Mouse (Mus musculus): ENCODE measurements around the gene Zfp777. TPM values are rescaled to one million over a fixed set of nuclear protein-coding genes. Genes with fewer than 3 reads are reported as not detected.

The Zfp777 gene
- 9.1 and 9.4 TPM in 2 replicates for polyA plus RNA-seq (2015; fragmentation: Nextera tagmentation; extraction: Ambion mirVana)

DNA sequence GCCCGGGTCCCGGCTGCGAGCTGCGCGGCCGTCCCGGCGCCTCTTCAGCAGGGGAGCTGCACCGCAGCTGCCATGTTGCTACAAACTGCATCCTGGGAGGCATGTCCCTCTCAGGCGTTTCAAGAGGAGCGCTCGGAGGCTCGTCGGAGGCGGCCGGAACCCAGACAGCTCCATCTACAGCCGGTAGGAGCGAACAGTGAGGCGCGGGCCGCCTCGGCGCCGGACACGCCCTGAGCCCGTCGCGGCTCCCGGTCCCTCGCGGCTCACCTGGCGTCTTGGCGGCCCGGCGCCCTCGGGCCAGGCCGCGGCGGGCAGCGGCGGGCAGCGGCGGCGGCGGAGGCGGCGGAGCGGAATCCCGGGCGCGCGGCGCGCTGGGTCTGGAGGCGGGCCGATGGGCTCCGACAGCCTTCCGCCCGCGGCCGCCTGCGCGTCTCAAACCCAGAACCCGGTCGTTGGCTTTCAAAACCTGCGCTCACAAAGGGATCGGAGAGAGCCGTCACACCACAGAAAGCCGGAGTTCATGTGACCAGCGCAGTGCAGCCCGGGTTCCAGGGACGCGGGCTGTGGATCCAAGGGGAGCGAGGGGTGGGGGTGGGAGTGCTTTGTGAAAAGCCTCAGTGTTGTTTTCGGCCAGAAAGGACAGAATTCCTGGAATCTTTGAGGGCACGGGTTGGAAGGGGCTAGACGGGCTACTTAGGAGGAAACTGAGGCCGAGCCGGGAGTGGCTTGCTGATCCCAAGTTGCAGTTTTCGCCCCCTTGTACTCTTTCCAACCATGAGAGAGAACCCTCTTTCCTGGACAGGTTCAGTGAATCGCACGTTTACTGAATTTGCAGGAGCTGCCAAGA is at the start of gene Zfp777:
TSS of gene Zfp777 (minus strand) at position 486 of the 847 bp plus-strand sequence.
- peak; percentile 95 for ATAC-seq (ENCODE audit: low FRiP score, low read depth)
- Histone ChIP-seq H3K27me3 (no peaks in the 10 kb centered on the region), H3K36me3 (peaks cover 13% of the 10 kb centered on the region), H3K4me3 (peak within 1 kb of the TSS; percentile 86), H3K4me1 (peaks cover 21% of the 10 kb centered on the region), H3K9me3 (no peaks in the 10 kb centered on the region), H3K27ac (peak within 1 kb of the TSS; percentile 89), H3K4me2 (replicated peaks) (peak within 1 kb of the TSS; percentile 92), H3K9ac (peak within 1 kb of the TSS; percentile 89)
- under 1% methylated on average over 79 of the region's 82 CpGs for WGBS

DNA sequence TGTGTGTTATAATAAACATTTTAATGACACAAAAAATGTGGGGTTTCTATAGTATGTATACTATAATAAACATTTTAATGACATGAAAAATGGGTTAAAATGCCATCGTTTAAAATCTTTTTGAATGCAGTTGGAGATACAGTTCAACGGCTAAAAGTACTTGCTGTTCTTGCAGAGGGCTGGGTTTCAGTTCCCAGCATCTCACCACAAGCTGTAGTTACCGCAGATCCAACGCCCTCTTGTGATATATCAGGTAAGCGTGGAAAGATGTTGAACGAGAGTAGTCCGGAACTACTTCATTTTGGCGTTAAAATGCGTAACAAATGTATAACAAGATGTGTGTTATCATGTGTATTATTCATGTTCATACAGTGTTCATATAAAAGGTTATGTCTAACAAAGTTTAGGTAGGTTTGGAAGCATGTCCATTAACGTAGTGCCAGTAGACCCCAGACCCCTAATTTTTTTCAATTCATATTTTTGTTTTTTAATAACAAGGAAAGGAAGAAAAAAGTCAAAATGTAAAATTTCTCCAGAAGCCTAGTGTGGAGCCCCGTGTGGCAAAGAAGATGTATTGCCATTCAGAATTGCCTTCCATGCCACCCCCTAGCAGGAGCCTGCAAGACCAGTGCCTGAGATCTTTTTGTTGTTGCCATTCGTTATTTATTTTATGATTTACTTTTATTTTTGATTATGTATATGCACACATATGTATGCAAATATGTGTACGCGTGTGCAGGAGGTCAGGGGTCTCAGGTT is 38.4 kb upstream of the Zfp777 start:
- no peak; the same call in 1 of the 2 replicates for ATAC-seq (ENCODE audit: low FRiP score, low read depth)
- H3K4me3 ChIP-seq = peak overlapping the region; percentile 93
- 37% methylated on average over 14 of the region's 14 CpGs for WGBS
- no peaks in the 10 kb centered on the region for H3K27me3 ChIP-seq
- peaks cover 9% of the 10 kb centered on the region for H3K4me1 ChIP-seq
- peaks cover 23% of the 10 kb centered on the region for H3K36me3 ChIP-seq
- peak overlapping the region; percentile 81 for H3K4me2 ChIP-seq (replicated peaks)
- no peak overlapping the region for H3K9ac ChIP-seq
- no peaks in the 10 kb centered on the region for H3K9me3 ChIP-seq
- H3K27ac ChIP-seq = no peak overlapping the region

DNA sequence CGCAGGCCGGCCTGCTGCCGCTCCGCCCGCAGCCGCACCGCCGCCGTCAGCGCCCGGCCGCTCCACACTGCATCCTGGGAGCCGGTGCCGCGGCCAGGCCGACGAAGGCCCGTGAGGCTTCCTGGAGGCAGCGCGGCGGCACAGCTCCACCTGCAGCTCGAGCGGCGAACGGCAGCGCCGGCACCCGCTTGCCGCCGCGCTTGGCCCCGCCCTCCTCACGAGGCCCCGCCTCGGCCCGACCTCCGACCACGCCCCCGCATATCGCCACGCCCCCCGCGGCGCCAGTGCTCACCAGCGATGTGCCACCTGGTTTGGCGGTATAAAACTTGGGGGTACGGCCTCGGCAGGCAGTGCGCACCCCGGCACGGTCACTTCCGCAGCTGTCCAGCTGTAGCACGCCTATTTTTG is 37.8 kb upstream of the Zfp777 start, which contains the start of gene Zfp746:
TSS of gene Zfp746 (minus strand) at position 123 of the 408 bp plus-strand sequence.
- peak within 1 kb of the TSS; percentile 88 for H3K27ac ChIP-seq
- H3K9me3 ChIP-seq = no peaks in the 10 kb centered on the region
- H3K9ac ChIP-seq = peak within 1 kb of the TSS; percentile 98
- peak within 1 kb of the TSS; percentile 81 for H3K4me2 ChIP-seq (replicated peaks)
- 2% methylated on average over 53 of the region's 53 CpGs for WGBS
- H3K4me3 ChIP-seq = peak within 1 kb of the TSS; percentile 93
- H3K27me3 ChIP-seq = no peaks in the 10 kb centered on the region
- peaks cover 9% of the 10 kb centered on the region for H3K4me1 ChIP-seq
- H3K36me3 ChIP-seq = peaks cover 30% of the 10 kb centered on the region
- ATAC-seq (ENCODE audit: low FRiP score, low read depth) = peak; percentile 89

DNA sequence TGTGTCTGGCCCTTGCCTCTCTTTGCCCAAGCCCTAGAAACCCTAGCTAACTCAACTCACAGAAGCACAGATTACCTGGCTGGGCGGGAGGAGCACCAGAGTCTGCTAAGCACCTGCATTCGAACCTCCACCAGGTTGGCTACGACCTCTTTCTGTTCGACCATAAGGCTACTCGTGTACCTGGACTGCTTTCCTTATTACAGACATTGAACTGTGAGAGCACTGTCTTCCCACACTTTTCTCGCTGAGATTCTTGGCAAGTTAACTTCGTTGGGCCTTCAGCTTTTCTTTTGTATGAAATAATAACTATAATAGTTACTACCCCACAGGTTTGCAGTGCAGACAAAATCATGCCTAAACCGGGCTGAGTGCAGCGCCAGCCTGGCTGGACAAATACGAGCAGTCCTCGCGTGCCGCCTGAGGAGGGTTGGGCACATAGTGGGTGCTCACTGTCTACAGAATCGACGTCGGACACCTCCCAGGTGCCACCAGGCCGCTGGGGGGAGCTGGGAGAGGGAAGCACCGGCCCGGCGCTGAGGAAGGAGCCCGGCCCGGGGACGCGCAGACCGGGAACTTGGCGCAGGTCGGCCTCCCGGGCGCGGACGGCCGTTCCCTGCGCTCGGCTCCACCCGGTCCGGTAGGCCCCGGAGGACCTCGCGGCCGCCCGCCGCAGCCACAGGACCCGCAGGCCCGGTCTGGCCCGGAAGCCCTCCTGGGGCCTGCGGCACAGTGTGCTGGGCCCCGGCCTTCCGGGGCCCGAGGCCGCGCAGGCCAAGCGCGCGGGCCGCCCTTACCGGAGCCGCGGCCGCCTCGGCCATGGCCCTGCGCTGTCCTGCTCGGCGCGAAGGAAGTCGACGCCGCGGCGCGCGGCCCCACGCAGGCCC is 37.1 kb upstream of the Zfp777 start:
- 3% methylated on average over 41 of the region's 72 CpGs for WGBS
- Histone ChIP-seq H3K27me3 (no peaks in the 10 kb centered on the region), H3K27ac (peak overlapping the region; percentile 88), H3K9ac (peak overlapping the region; percentile 98), H3K36me3 (peaks cover 37% of the 10 kb centered on the region), H3K4me1 (peaks cover 9% of the 10 kb centered on the region), H3K9me3 (no peaks in the 10 kb centered on the region), H3K4me3 (peak overlapping the region; percentile 93), H3K4me2 (replicated peaks) (peak overlapping the region; percentile 81)
- peak; percentile 86 for ATAC-seq (ENCODE audit: low FRiP score, low read depth)

DNA sequence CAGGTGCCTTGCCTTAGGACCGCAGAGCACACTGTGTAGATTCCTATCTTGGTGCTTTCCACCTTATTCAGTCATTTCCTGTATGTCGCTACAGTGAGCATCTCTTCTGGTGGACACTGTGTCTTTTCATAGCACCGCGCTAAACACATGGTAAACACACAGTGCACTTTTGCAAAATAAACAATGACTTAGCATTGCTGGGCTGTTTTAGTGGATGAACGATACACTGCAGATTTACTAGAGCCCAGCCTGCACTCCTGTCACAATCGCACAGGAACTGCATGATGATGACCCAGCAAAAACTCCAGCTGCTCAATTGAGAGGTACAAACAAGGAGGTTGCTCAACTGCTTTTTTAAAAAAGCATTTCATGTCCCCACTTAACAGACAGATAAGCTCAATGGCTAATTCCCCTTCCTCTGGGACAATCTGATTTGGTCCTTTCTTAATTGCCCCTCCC is 35.1 kb upstream of the Zfp777 start:
- Histone ChIP-seq H3K9ac (no peak overlapping the region), H3K9me3 (no peaks in the 10 kb centered on the region), H3K4me2 (replicated peaks) (no peak overlapping the region), H3K27ac (no peak overlapping the region), H3K36me3 (peaks cover 57% of the 10 kb centered on the region), H3K4me1 (peaks cover 9% of the 10 kb centered on the region), H3K4me3 (no peak overlapping the region), H3K27me3 (no peaks in the 10 kb centered on the region)
- ATAC-seq (ENCODE audit: low FRiP score, low read depth) = no peak
- WGBS = 94% methylated on average over 6 of the region's 6 CpGs

DNA sequence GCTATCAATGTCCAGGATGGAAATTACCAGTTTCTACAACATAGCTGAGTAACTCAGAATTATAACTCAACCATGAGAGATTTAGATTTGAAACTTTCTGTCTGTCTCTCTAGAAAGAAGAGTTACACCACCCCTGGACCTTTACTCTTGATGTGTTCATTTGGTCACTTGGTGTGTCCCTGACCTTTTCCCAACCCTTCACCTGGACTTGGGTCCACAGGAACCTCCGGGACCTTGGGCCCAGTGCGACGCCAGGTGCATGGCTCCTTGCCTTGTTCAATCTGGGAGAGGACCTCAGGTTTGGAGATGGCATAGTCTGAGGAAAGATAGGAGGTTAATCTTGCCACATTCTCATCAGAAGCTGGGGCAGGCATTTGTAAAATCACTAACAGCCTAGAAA is 33.2 kb upstream of the Zfp777 start:
- Histone ChIP-seq H3K9me3 (no peaks in the 10 kb centered on the region), H3K36me3 (peaks cover 75% of the 10 kb centered on the region), H3K4me2 (replicated peaks) (no peak overlapping the region), H3K4me1 (peaks cover 9% of the 10 kb centered on the region), H3K4me3 (no peak overlapping the region), H3K27ac (no peak overlapping the region), H3K9ac (no peak overlapping the region), H3K27me3 (no peaks in the 10 kb centered on the region)
- 97% methylated on average over 3 of the region's 3 CpGs for WGBS
- ATAC-seq (ENCODE audit: low FRiP score, low read depth) = no peak

DNA sequence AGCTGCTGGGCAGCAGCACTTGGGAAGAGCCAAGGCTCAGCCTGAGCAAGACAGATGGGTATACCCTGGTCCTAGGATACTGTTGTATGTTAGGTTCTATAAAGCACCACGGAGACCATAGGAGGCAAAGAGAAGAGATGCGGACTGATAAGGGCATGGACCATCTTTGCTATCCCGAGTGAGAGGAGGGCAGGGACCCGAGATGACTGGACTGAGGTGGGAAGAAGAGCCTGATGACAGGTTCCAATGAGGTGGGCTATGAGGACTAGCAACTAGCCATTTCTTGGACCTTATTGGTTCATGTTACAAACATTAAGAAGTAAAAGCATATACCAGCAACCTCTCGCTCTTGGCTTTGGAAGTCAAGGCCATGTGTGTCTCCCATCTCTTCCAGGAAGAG is 32.3 kb upstream of the Zfp777 start:
- Histone ChIP-seq H3K4me3 (no peak overlapping the region), H3K9me3 (no peaks in the 10 kb centered on the region), H3K27ac (no peak overlapping the region), H3K4me1 (peaks cover 9% of the 10 kb centered on the region), H3K27me3 (no peaks in the 10 kb centered on the region), H3K9ac (no peak overlapping the region), H3K36me3 (peaks cover 82% of the 10 kb centered on the region), H3K4me2 (replicated peaks) (no peak overlapping the region)
- WGBS = 93% methylated on average over 5 of the region's 5 CpGs
- no peak for ATAC-seq (ENCODE audit: low FRiP score, low read depth)

DNA sequence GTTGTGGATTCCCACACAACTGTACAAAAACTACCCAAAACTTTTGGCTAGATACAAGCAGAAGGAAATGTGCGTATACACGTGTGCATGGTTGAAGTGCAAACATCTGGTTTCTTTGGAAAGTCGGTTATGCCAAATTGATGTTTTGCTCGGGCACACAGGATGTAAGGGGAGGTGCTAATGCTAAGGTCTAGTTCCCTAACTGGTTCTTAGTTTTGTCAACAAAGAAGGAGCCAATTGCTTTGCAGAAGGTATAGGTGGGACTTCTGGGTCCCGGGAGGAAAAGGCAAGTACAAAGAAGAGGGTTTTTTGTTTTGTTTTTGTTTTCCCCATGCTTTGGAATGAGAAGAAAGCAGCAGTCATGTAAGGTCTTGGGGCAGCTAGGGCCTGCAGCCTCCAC is 24.6 kb upstream of the Zfp777 start:
- no peak overlapping the region for H3K4me2 ChIP-seq (replicated peaks)
- ATAC-seq (ENCODE audit: low FRiP score, low read depth) = no peak

DNA sequence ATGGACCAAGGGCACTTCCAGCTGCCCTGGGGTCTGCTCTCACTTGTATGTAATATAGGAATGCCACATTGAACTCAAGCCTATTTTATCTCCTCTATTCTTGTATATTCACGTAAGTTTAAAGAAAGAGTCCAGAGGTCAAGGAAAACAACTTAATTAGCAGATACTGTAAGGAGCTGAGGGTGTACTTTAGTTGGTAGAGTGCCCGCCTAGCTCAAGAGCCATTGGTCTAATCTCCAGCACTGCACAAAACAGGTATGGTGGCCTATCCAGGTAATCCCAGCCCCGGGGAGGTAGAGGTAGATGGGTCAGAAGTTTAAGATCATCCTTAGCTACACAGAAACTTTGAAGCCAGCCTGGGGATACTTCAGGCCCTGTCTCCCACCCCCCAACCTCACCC is 18.8 kb upstream of the Zfp777 start:
- Histone ChIP-seq H3K9me3 (no peaks in the 10 kb centered on the region), H3K4me1 (no peaks in the 10 kb centered on the region), H3K4me3 (no peak overlapping the region), H3K27ac (no peak overlapping the region), H3K9ac (no peak overlapping the region), H3K27me3 (no peaks in the 10 kb centered on the region), H3K4me2 (replicated peaks) (no peak overlapping the region), H3K36me3 (peaks cover 71% of the 10 kb centered on the region)
- 91% methylated on average over 3 of the region's 3 CpGs for WGBS
- ATAC-seq (ENCODE audit: low FRiP score, low read depth) = no peak

More for the DNA sequence above, 24.6 kb upstream of the Zfp777 start:
- Histone ChIP-seq H3K36me3 (peaks cover 67% of the 10 kb centered on the region), H3K4me1 (no peaks in the 10 kb centered on the region), H3K4me3 (no peak overlapping the region), H3K9me3 (no peaks in the 10 kb centered on the region), H3K27ac (no peak overlapping the region), H3K9ac (no peak overlapping the region), H3K27me3 (no peaks in the 10 kb centered on the region)
- WGBS = 66% methylated on average over 5 of the region's 5 CpGs

DNA sequence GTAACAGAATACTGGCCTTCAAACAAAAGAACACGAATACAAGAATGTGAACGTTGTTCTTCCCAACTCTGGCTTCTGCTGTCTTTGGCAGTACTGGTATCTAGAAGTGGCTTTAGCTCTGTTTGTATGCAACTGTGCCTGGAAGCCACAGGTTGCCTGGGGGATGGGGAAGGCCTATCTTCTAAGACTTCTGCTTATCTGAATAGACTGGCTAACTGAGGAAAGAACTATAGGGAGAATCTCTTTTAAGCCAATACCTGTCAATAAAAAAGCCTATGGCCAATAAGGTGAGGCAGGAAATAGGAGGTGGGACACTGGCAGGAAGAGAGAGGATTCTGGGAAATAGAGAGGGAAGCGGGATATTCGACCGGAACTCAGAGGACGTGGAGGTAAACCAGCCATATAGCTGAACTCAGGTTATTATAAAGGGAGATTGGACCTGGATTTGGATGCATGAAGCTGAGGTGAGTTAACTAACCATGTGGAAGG is 16.9 kb upstream of the Zfp777 start:
- Histone ChIP-seq H3K27ac (no peak overlapping the region), H3K4me1 (no peaks in the 10 kb centered on the region), H3K27me3 (no peaks in the 10 kb centered on the region), H3K36me3 (peaks cover 85% of the 10 kb centered on the region), H3K9me3 (no peaks in the 10 kb centered on the region), H3K4me3 (no peak overlapping the region), H3K9ac (no peak overlapping the region), H3K4me2 (replicated peaks) (no peak overlapping the region)
- no peak for ATAC-seq (ENCODE audit: low FRiP score, low read depth)
- WGBS = 94% methylated on average over 6 of the region's 6 CpGs

DNA sequence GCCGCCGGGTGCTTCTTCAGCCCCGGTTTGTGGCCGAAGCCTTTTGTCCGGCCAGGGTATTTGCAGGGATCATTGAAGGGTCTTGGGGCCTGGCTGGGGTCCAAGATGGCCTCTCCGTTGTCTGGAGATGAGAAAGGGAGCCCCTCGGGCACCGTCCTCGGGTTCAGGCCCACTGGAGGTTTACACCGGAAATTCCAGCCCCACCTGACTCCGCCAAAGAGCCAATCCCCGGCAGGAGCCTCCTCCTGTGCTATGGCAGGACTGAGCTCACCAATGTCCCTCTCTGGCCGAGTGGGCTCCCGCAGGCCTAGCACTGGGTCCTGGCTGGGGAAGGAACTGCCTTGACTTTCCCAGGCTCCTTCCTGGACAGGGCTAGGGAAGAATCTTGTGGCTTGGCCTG is 15.7 kb upstream of the Zfp777 start:
- peaks cover 85% of the 10 kb centered on the region for H3K36me3 ChIP-seq
- H3K9me3 ChIP-seq = no peaks in the 10 kb centered on the region
- H3K4me2 ChIP-seq (replicated peaks) = no peak overlapping the region
- no peak overlapping the region for H3K9ac ChIP-seq
- no peak overlapping the region for H3K27ac ChIP-seq
- 90% methylated on average over 14 of the region's 14 CpGs for WGBS
- no peaks in the 10 kb centered on the region for H3K27me3 ChIP-seq
- ATAC-seq (ENCODE audit: low FRiP score, low read depth) = no peak
- H3K4me1 ChIP-seq = no peaks in the 10 kb centered on the region
- H3K4me3 ChIP-seq = no peak overlapping the region

Measured in limb, embryonic 13.5 days (tissue).